Mouse (Mus musculus) limb, embryonic 15.5 days (tissue): ENCODE data around the gene Rasa3. TPM values are rescaled to one million over a fixed set of nuclear protein-coding genes. Genes with fewer than 3 reads are reported as not detected.

Experiments
- ATAC-seq: fragments of 200-750 bp; cut with Nextera tagmentation; 2 replicates; pipeline ENCODE4 v1.8.0; 2017; ENCODE audit warnings: low read depth, moderate TSS enrichment; ENCODE audit not compliant: insufficient number of reproducible peaks, low FRiP score, low TSS enrichment
- H3K27ac ChIP-seq: fragments of 300-500 bp; sonication (generic); 2 replicates; pipeline ENCODE4 v1.5.1; 2015; ENCODE audit warnings: moderate library complexity, mild to moderate bottlenecking, inconsistent platforms
- H3K27me3 ChIP-seq: fragments of 300-500 bp; sonication (generic); 2 replicates; pipeline ENCODE4 v1.6.1; 2015; ENCODE audit warnings: inconsistent platforms
- H3K36me3 ChIP-seq: fragments of 300-500 bp; sonication (generic); 2 replicates; pipeline ENCODE4 v1.6.1; 2015; ENCODE audit warnings: inconsistent platforms
- H3K4me1 ChIP-seq: fragments of 300-500 bp; sonication (generic); 2 replicates; pipeline ENCODE4 v1.6.1; 2015; ENCODE audit warnings: inconsistent platforms
- H3K4me2 ChIP-seq: fragments of 300-500 bp; sonication (generic); 2 replicates; pipeline ENCODE4 v1.6.1; 2015; ENCODE audit warnings: mild to moderate bottlenecking, inconsistent platforms
- H3K4me3 ChIP-seq: fragments of 300-500 bp; sonication (generic); 2 replicates; pipeline ENCODE4 v1.5.1; 2015; ENCODE audit warnings: mild to moderate bottlenecking, inconsistent platforms
- H3K9ac ChIP-seq: fragments of 300-500 bp; sonication (generic); 2 replicates; pipeline ENCODE4 v1.6.1; 2015; ENCODE audit warnings: inconsistent platforms
- H3K9me3 ChIP-seq: fragments of 300-500 bp; sonication (generic); 2 replicates; pipeline ENCODE4 v1.6.1; 2016; ENCODE audit warnings: inconsistent platforms
- WGBS: fragments of 180-500 bp; shearing (Covaris S2); methylation state at CpG from one replicate; pipeline ENCODE4 v1.1.7; 2015; 5-methylcytosine and 5-hydroxymethylcytosine counted together
- polyA plus RNA-seq: library from polyadenylated mRNA; unstranded; fragments of >200 nt; fragmentation: Nextera tagmentation; extraction: Ambion mirVana; gene quantifications from 2 replicates; pipeline ENCODE4 v1.2.1, GENCODE M21; 2015

The Rasa3 gene
- polyA plus RNA-seq, 1 experiment from 2014 or later, result 32.3 TPM

- no peak overlapping the region for H3K4me2 ChIP-seq
- H3K4me3 ChIP-seq, result no peak overlapping the region
- no peaks in the 10 kb centered on the region for H3K36me3 ChIP-seq
- H3K27ac ChIP-seq, result peak overlapping the region; percentile 76
- H3K27me3 ChIP-seq, result no peaks in the 10 kb centered on the region
- H3K9me3 ChIP-seq, result no peaks in the 10 kb centered on the region
- H3K4me1 ChIP-seq, result peaks cover 68% of the 10 kb centered on the region
- ATAC-seq, result no peak
- WGBS, result 53% methylated on average over 6 of the region's 6 CpGs
- H3K9ac ChIP-seq, result no peak overlapping the region
These were observed 32.3 kb downstream of the Rasa3 start for GRCm38 (mm10) chr8:13644932-13645676.

GRCm38 (mm10) chr8:13644155-13644554 is 33.2 kb downstream of the Rasa3 start:
- H3K4me1 ChIP-seq, result peaks cover 74% of the 10 kb centered on the region
- 9% methylated on average over 6 of the region's 6 CpGs for WGBS
- no peak overlapping the region for H3K9ac ChIP-seq

GRCm38 (mm10) chr8:13642659-13643181 is 34.7 kb downstream of the Rasa3 start:
- 0 out of 2 replicates have a peak, but pooled peaks have one; percentile 24 for ATAC-seq
- Histone ChIP-seq H3K4me1 (peaks cover 65% of the 10 kb centered on the region), H3K4me3 (no peak overlapping the region), H3K9ac (no peak overlapping the region), H3K9me3 (no peaks in the 10 kb centered on the region), H3K4me2 (no peak overlapping the region), H3K27me3 (no peaks in the 10 kb centered on the region), H3K36me3 (no peaks in the 10 kb centered on the region), H3K27ac (0 out of 2 replicates have a peak overlapping the region, but pooled peaks have one; percentile 17)
- 49% methylated on average over 10 of the region's 10 CpGs for WGBS

More at GRCm38 (mm10) chr8:13644155-13644554, 33.2 kb downstream of the Rasa3 start:
- 0 out of 2 replicates have a peak, but pooled peaks have one; percentile 25 for ATAC-seq
- Histone ChIP-seq H3K27ac (peak overlapping the region; percentile 76), H3K27me3 (no peaks in the 10 kb centered on the region), H3K9me3 (no peaks in the 10 kb centered on the region), H3K4me2 (0 out of 2 replicates have a peak overlapping the region, but pooled peaks have one; percentile 19), H3K4me3 (no peak overlapping the region), H3K36me3 (no peaks in the 10 kb centered on the region)

- H3K27ac ChIP-seq, result peak overlapping the region; percentile 83
- WGBS, result 55% methylated on average over 9 of the region's 9 CpGs
- no peak for ATAC-seq
These were observed 36.2 kb downstream of the Rasa3 start for GRCm38 (mm10) chr8:13641206-13641605.

GRCm38 (mm10) chr8:13640452-13640883 is 36.9 kb downstream of the Rasa3 start:
- ATAC-seq, result no peak; the same call in 1 of the 2 replicates
- H3K9me3 ChIP-seq, result no peaks in the 10 kb centered on the region
- no peak overlapping the region for H3K9ac ChIP-seq
- no peaks in the 10 kb centered on the region for H3K36me3 ChIP-seq
- H3K27ac ChIP-seq, result peak overlapping the region; percentile 83
- no peaks in the 10 kb centered on the region for H3K27me3 ChIP-seq
- H3K4me2 ChIP-seq, result no peak overlapping the region
- no peak overlapping the region for H3K4me3 ChIP-seq
- WGBS, result 18% methylated on average over 9 of the region's 9 CpGs
- peaks cover 56% of the 10 kb centered on the region for H3K4me1 ChIP-seq

More at GRCm38 (mm10) chr8:13641206-13641605, 36.2 kb downstream of the Rasa3 start:
- no peaks in the 10 kb centered on the region for H3K9me3 ChIP-seq
- no peak overlapping the region for H3K4me3 ChIP-seq
- H3K4me2 ChIP-seq, result no peak overlapping the region
- peaks cover 62% of the 10 kb centered on the region for H3K4me1 ChIP-seq
- H3K9ac ChIP-seq, result no peak overlapping the region
- H3K27me3 ChIP-seq, result no peaks in the 10 kb centered on the region
- H3K36me3 ChIP-seq, result no peaks in the 10 kb centered on the region

GRCm38 (mm10) chr8:13633107-13633506 is 44.3 kb downstream of the Rasa3 start:
- no peak overlapping the region for H3K4me2 ChIP-seq
- H3K4me3 ChIP-seq, result no peak overlapping the region
- H3K4me1 ChIP-seq, result peaks cover 12% of the 10 kb centered on the region; the same call in 1 of the 2 replicates
- 90% methylated on average over 6 of the region's 6 CpGs for WGBS
- no peak overlapping the region for H3K9ac ChIP-seq
- ATAC-seq, result no peak
- no peaks in the 10 kb centered on the region for H3K36me3 ChIP-seq
- no peaks in the 10 kb centered on the region for H3K9me3 ChIP-seq
- no peak overlapping the region; the same call in 1 of the 2 replicates for H3K27ac ChIP-seq
- no peaks in the 10 kb centered on the region for H3K27me3 ChIP-seq

GRCm38 (mm10) chr8:13632309-13632708 is 45.1 kb downstream of the Rasa3 start:
- no peak for ATAC-seq
- Histone ChIP-seq H3K9me3 (no peaks in the 10 kb centered on the region), H3K36me3 (no peaks in the 10 kb centered on the region), H3K27me3 (no peaks in the 10 kb centered on the region), H3K4me3 (no peak overlapping the region), H3K9ac (no peak overlapping the region), H3K27ac (no peak overlapping the region), H3K4me1 (peaks cover 12% of the 10 kb centered on the region; the same call in 1 of the 2 replicates), H3K4me2 (no peak overlapping the region)
- 88% methylated on average over 6 of the region's 6 CpGs for WGBS

- Histone ChIP-seq H3K4me2 (no peak overlapping the region), H3K4me1 (peaks cover 14% of the 10 kb centered on the region), H3K36me3 (0 out of 2 replicates have a peak, but pooled peaks cover 3% of the 10 kb centered on the region), H3K9me3 (no peaks in the 10 kb centered on the region), H3K9ac (no peak overlapping the region), H3K27ac (0 out of 2 replicates have a peak overlapping the region, but pooled peaks have one; percentile 50), H3K27me3 (no peaks in the 10 kb centered on the region), H3K4me3 (no peak overlapping the region)
- 51% methylated on average over 4 of the region's 4 CpGs for WGBS
- ATAC-seq, result no peak
These were observed 46.6 kb downstream of the Rasa3 start for GRCm38 (mm10) chr8:13630754-13631153.

GRCm38 (mm10) chr8:13630171-13630570 is 47.2 kb downstream of the Rasa3 start:
- no peak for ATAC-seq
- peaks cover 19% of the 10 kb centered on the region for H3K4me1 ChIP-seq
- WGBS, result 69% methylated on average over 5 of the region's 5 CpGs
- H3K9ac ChIP-seq, result no peak overlapping the region
- no peak overlapping the region for H3K4me3 ChIP-seq
- H3K27ac ChIP-seq, result no peak overlapping the region
- H3K9me3 ChIP-seq, result no peaks in the 10 kb centered on the region
- 0 out of 2 replicates have a peak, but pooled peaks cover 3% of the 10 kb centered on the region for H3K36me3 ChIP-seq
- H3K4me2 ChIP-seq, result no peak overlapping the region
- H3K27me3 ChIP-seq, result no peaks in the 10 kb centered on the region

GRCm38 (mm10) chr8:13629351-13630090 is 47.9 kb downstream of the Rasa3 start:
- 0 out of 2 replicates have a peak, but pooled peaks cover 3% of the 10 kb centered on the region for H3K36me3 ChIP-seq
- WGBS, result 74% methylated on average over 10 of the region's 10 CpGs
- ATAC-seq, result no peak

GRCm38 (mm10) chr8:13628067-13628466 is 49.3 kb downstream of the Rasa3 start:
- Histone ChIP-seq H3K9ac (no peak overlapping the region), H3K27me3 (no peaks in the 10 kb centered on the region), H3K36me3 (0 out of 2 replicates have a peak, but pooled peaks cover 3% of the 10 kb centered on the region), H3K27ac (no peak overlapping the region), H3K4me3 (no peak overlapping the region), H3K4me1 (peaks cover 41% of the 10 kb centered on the region), H3K9me3 (no peaks in the 10 kb centered on the region), H3K4me2 (no peak overlapping the region)
- 90% methylated on average over 9 of the region's 9 CpGs for WGBS
- ATAC-seq, result no peak

More at GRCm38 (mm10) chr8:13629351-13630090, 47.9 kb downstream of the Rasa3 start:
- Histone ChIP-seq H3K4me1 (peaks cover 26% of the 10 kb centered on the region), H3K27me3 (no peaks in the 10 kb centered on the region), H3K9ac (no peak overlapping the region), H3K27ac (no peak overlapping the region), H3K4me2 (no peak overlapping the region), H3K9me3 (no peaks in the 10 kb centered on the region), H3K4me3 (no peak overlapping the region)
